Mouse (Mus musculus) testis, adult 2 months (tissue): ENCODE results near the gene Gm29666. TPM values are rescaled to one million over a fixed set of nuclear protein-coding genes. Genes with fewer than 3 reads are reported as not detected.

Experiments used
- H3K27ac ChIP-seq: fragments of 200-500 bp; 2 replicates; pipeline ENCODE4 v1.5.1; 2012; ENCODE audit warnings: low read depth, low read length; ENCODE audit not compliant: control insufficient read depth, insufficient read depth
- H3K27me3 ChIP-seq: fragments of 200-500 bp; 2 replicates; pipeline ENCODE4 v1.6.1; 2012; ENCODE audit warnings: mild to moderate bottlenecking, low read length, moderate library complexity; ENCODE audit not compliant: control insufficient read depth, insufficient read depth
- H3K36me3 ChIP-seq: fragments of 200-500 bp; 2 replicates; pipeline ENCODE4 v1.6.1; 2012; ENCODE audit warnings: mild to moderate bottlenecking, low read length; ENCODE audit not compliant: control insufficient read depth, insufficient read depth
- H3K4me1 ChIP-seq: fragments of 200-500 bp; 2 replicates; pipeline ENCODE4 v1.6.1; 2012; ENCODE audit warnings: low read length; ENCODE audit not compliant: control insufficient read depth, insufficient read depth
- H3K4me3 ChIP-seq: fragments of 200-500 bp; 2 replicates; pipeline ENCODE4 v1.5.1; 2012; ENCODE audit warnings: low read depth, mild to moderate bottlenecking, low read length, moderate library complexity, mixed read lengths; ENCODE audit not compliant: control insufficient read depth
- CTCF ChIP-seq: fragments of 200-500 bp; IDR thresholded peaks from 2 replicates; pipeline ENCODE4 v1.5.1; 2012; ENCODE audit warnings: low read depth, mild to moderate bottlenecking, inconsistent platforms, low read length, moderate library complexity; ENCODE audit not compliant: control insufficient read depth, insufficient read depth, insufficient replicate concordance
- POLR2A ChIP-seq: fragments of 200-500 bp; IDR thresholded peaks from 2 replicates; pipeline ENCODE4 v1.6.1; 2012; ENCODE audit warnings: low read depth, mild to moderate bottlenecking, inconsistent platforms, low read length, moderate library complexity; ENCODE audit not compliant: control insufficient read depth
- polyA plus RNA-seq: library from polyadenylated mRNA; depleted of rRNA; stranded (reverse); fragments of >200 nt; gene quantifications from 2 replicates; pipeline ENCODE4 v1.2.3, GENCODE M21; 2012

The Gm29666 gene
- polyA plus RNA-seq, 1 experiment = 1.0 TPM

GRCm38 (mm10) chr15:84958331-84958730 lies 38.5 kb upstream of the Gm29666 start:
- TF ChIP-seq POLR2A (no peak), CTCF (no peak)
- Histone ChIP-seq H3K4me3 (no peak overlapping the region), H3K4me1 (no peaks in the 10 kb centered on the region; the same call in 1 of the 2 replicates), H3K27me3 (no peaks in the 10 kb centered on the region), H3K36me3 (no peaks in the 10 kb centered on the region), H3K27ac (no peak overlapping the region)

- no peak for TF ChIP-seq POLR2A
- no peak for TF ChIP-seq CTCF
- H3K4me3 ChIP-seq = no peak overlapping the region
- H3K4me1 ChIP-seq = no peaks in the 10 kb centered on the region; the same call in 1 of the 2 replicates
- H3K36me3 ChIP-seq = no peaks in the 10 kb centered on the region
- no peak overlapping the region for H3K27ac ChIP-seq
- no peaks in the 10 kb centered on the region for H3K27me3 ChIP-seq
Measured at GRCm38 (mm10) chr15:84957851-84958250, 38.0 kb upstream of the Gm29666 start.

GRCm38 (mm10) chr15:84953259-84953658 lies 33.4 kb upstream of the Gm29666 start:
- H3K27ac ChIP-seq = no peak overlapping the region
- H3K36me3 ChIP-seq = no peaks in the 10 kb centered on the region
- H3K4me3 ChIP-seq = no peak overlapping the region
- H3K4me1 ChIP-seq = no peaks in the 10 kb centered on the region; the same call in 1 of the 2 replicates
- H3K27me3 ChIP-seq = no peaks in the 10 kb centered on the region
- TF ChIP-seq CTCF (no peak), POLR2A (no peak)

- Histone ChIP-seq H3K27me3 (no peaks in the 10 kb centered on the region), H3K27ac (no peak overlapping the region), H3K36me3 (no peaks in the 10 kb centered on the region), H3K4me1 (no peaks in the 10 kb centered on the region), H3K4me3 (no peak overlapping the region)
- no peak for TF ChIP-seq POLR2A
- TF ChIP-seq CTCF = no peak
Measured at GRCm38 (mm10) chr15:84950053-84950452, 30.2 kb upstream of the Gm29666 start.

- Histone ChIP-seq H3K4me1 (no peaks in the 10 kb centered on the region), H3K27me3 (no peaks in the 10 kb centered on the region), H3K27ac (no peak overlapping the region), H3K36me3 (no peaks in the 10 kb centered on the region), H3K4me3 (no peak overlapping the region)
- TF ChIP-seq POLR2A (no peak), CTCF (no peak)
Measured at GRCm38 (mm10) chr15:84948990-84949389, 29.2 kb upstream of the Gm29666 start.

GRCm38 (mm10) chr15:84944319-84944718 lies 24.5 kb upstream of the Gm29666 start:
- Histone ChIP-seq H3K4me1 (no peaks in the 10 kb centered on the region), H3K36me3 (no peaks in the 10 kb centered on the region; the same call in none of the 2 replicates), H3K27ac (no peak overlapping the region), H3K4me3 (no peak overlapping the region), H3K27me3 (no peaks in the 10 kb centered on the region)
- TF ChIP-seq POLR2A = no peak
- no peak for TF ChIP-seq CTCF

GRCm38 (mm10) chr15:84942647-84943285 lies 22.9 kb upstream of the Gm29666 start:
- Histone ChIP-seq H3K27ac (no peak overlapping the region), H3K27me3 (no peaks in the 10 kb centered on the region), H3K4me1 (no peaks in the 10 kb centered on the region), H3K36me3 (peaks cover 4% of the 10 kb centered on the region), H3K4me3 (no peak overlapping the region)
- no peak for TF ChIP-seq POLR2A
- no peak for TF ChIP-seq CTCF
